Mouse (Mus musculus) liver, adult 2 months (tissue): ENCODE measurements at regions not wholly inside any gene's neighbourhood (a gene's known extent, or its start where the extent isn't known, plus 50 kb on each side); places are given as distances from the start of the nearest gene placed in this dataset.

ENCODE experiments used
- CTCF ChIP-seq: fragments of 200-500 bp; IDR thresholded peaks from 2 replicates; pipeline ENCODE4 v1.5.1; 2011; ENCODE audit warnings: low read depth, low read length, control low read depth
- POLR2A ChIP-seq: fragments of 200-500 bp; IDR thresholded peaks from 2 replicates; pipeline ENCODE4 v1.6.1; 2011; ENCODE audit warnings: low read length, control low read depth; ENCODE audit not compliant: insufficient read depth; ENCODE audit errors: extremely low read depth

- TF ChIP-seq POLR2A: no peak
- no peak for TF ChIP-seq CTCF
Measured at GRCm38 (mm10) chr1:41892376-41892775, 803.2 kb upstream of the Pou3f3 start.
